Mouse (Mus musculus): Measurements from ENCODE around the gene Gm21988.

GRCm38 (mm10) chr11:70242591-70242990, 3.0 kb upstream of the Gm21988 start:
- TF ChIP-seq CTCF (conservative IDR thresholded peaks at IDR 0.05; ENCODE audit: low read length) (no peak), POU5F1 (IDR thresholded peaks at IDR 0.05; ENCODE audit: borderline replicate concordance, low read length) (no peak), NANOG (IDR thresholded peaks at IDR 0.05; ENCODE audit: borderline replicate concordance, low read length) (no peak)

All from E14TG2a.4 (cell line).